ENCODE assay signal across 8 mouse cellular contexts in the genomic region with DNA sequence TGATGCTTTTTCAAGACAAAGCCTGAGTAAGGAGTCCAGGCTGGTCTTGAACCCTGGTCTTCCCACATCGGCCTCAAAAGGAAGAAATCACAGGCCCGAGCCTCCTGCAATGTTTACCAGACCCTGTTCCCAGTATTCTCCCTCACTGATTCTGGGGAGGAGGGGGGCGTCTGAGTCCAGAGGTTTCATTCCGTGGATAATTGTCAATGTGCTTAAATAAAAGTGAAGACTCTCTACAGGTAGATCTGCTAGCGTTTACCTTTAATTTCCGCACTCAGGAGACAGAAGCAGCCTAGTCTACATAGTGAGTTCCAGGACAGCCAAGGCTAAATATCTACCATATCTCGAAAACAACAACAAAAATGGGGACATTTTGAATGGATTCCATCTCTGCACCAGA.
DNase-seq lines count a peak whose midpoint lies in the region; ATAC-seq and TF ChIP-seq lines count a peak whose summit lies in the region.

No protein-coding gene starts in this region.

- DNase-seq in heart, adult 11 months: peak; percentile 86
- no peak for DNase-seq in heart, postnatal 36 days
- DNase-seq in lung, postnatal 0 days (ENCODE audit: low spot score): no peak
- no peak for DNase-seq in lung, postnatal 10 days
- DNase-seq in thymus, postnatal 4 days: no peak

- H3K4me1 ChIP-seq in lung, postnatal 0 days (ENCODE audit: insufficient read depth, low read depth, low read length): peaks cover 5% of the 10 kb centered on the region; the same call in 1 of the 2 replicates
- H3K4me1 ChIP-seq in limb, embryonic 12.5 days (replicated peaks): peaks cover 32% of the 10 kb centered on the region
- H3K4me1 ChIP-seq in stomach, embryonic 16.5 days (ENCODE audit: control insufficient read depth, insufficient read depth, low read length): peaks cover 5% of the 10 kb centered on the region; the same call in 1 of the 2 replicates

- TF ChIP-seq EP300 in lung, postnatal 0 days (IDR thresholded peaks at IDR 0.05): no peak

- intact Hi-C loops in heart, postnatal 36 days (cut with DNase I): loop anchor here (1.0 to 5.0 kb wide), 4 partner anchors 28 to 214 kb away; no protein-coding TSS in a partner anchor

- no peak overlapping the region for H3K27ac ChIP-seq in lung, postnatal 0 days (ENCODE audit: low read length)
- peak overlapping the region; percentile 95 for H3K27ac ChIP-seq in limb, embryonic 12.5 days
- H3K27ac ChIP-seq in stomach, embryonic 16.5 days (ENCODE audit: low read length): 0 out of 2 replicates have a peak overlapping the region, but pooled peaks have one; percentile 17

- H3K9ac ChIP-seq in lung, postnatal 0 days (replicated peaks; ENCODE audit: low read depth): no peak overlapping the region
- H3K9ac ChIP-seq in limb, embryonic 12.5 days (replicated peaks): no peak overlapping the region
- 0 out of 2 replicates have a peak overlapping the region, but pooled peaks have one; percentile 51 for H3K9ac ChIP-seq in stomach, embryonic 16.5 days (ENCODE audit: low read length)

- TF ChIP-seq CTCF in lung, postnatal 0 days (IDR thresholded peaks at IDR 0.05): no peak

- peak overlapping the region; percentile 67; the same call in 1 of the 2 replicates for H3K4me2 ChIP-seq in lung, postnatal 0 days (replicated peaks; ENCODE audit: low read depth, low read length)
- H3K4me2 ChIP-seq in limb, embryonic 12.5 days: peak overlapping the region; percentile 72
- H3K4me2 ChIP-seq in stomach, embryonic 16.5 days (ENCODE audit: low read depth, low read length): peak overlapping the region; percentile 73; the same call in 1 of the 2 replicates

- WGBS in lung, postnatal 0 days: 44% methylated on average over 7 of the region's 7 CpGs
- 46% methylated on average over 7 of the region's 7 CpGs for WGBS in limb, embryonic 12.5 days
- WGBS in stomach, embryonic 16.5 days: 57% methylated on average over 7 of the region's 7 CpGs

- H3K36me3 ChIP-seq in lung, postnatal 0 days (ENCODE audit: insufficient read depth, low read length): no peaks in the 10 kb centered on the region
- no peaks in the 10 kb centered on the region for H3K36me3 ChIP-seq in limb, embryonic 12.5 days
- H3K36me3 ChIP-seq in stomach, embryonic 16.5 days (ENCODE audit: control insufficient read depth, insufficient read depth, low read length): no peaks in the 10 kb centered on the region

- no peaks in the 10 kb centered on the region for H3K27me3 ChIP-seq in lung, postnatal 0 days (replicated peaks; ENCODE audit: insufficient read depth, low read length)
- no peaks in the 10 kb centered on the region for H3K27me3 ChIP-seq in limb, embryonic 12.5 days
- no peaks in the 10 kb centered on the region for H3K27me3 ChIP-seq in stomach, embryonic 16.5 days (ENCODE audit: control insufficient read depth, insufficient read depth, low read length)

- H3K4me3 ChIP-seq in lung, postnatal 0 days (ENCODE audit: low read depth, low read length): peak overlapping the region; percentile 40; the same call in 1 of the 2 replicates
- H3K4me3 ChIP-seq in limb, embryonic 12.5 days (replicated peaks): peak overlapping the region; percentile 39
- H3K4me3 ChIP-seq in stomach, embryonic 16.5 days (replicated peaks; ENCODE audit: low read length): peak overlapping the region; percentile 43; the same call in 1 of the 2 replicates

- no peak for ATAC-seq in lung, postnatal 0 days
- no peak for ATAC-seq in limb, embryonic 12.5 days (ENCODE audit: insufficient number of reproducible peaks, insufficient read depth, low FRiP score, low TSS enrichment, low read depth)
- ATAC-seq in stomach, embryonic 16.5 days (ENCODE audit: insufficient read depth, low FRiP score): no peak
- no peak for ATAC-seq in activated CD4-positive, CD25-positive, alpha-beta regulatory T cell, adult 4 months

- H3K9me3 ChIP-seq in lung, postnatal 0 days (ENCODE audit: low read length): no peaks in the 10 kb centered on the region
- H3K9me3 ChIP-seq in limb, embryonic 12.5 days: no peaks in the 10 kb centered on the region
- no peaks in the 10 kb centered on the region for H3K9me3 ChIP-seq in stomach, embryonic 16.5 days (replicated peaks; ENCODE audit: control insufficient read depth, low read length)
